Mouse (Mus musculus) forebrain, postnatal 0 days (tissue): ENCODE results near the gene Gm3646. TPM values are rescaled to one million over a fixed set of nuclear protein-coding genes. Genes with fewer than 3 reads are reported as not detected.
A peak's percentile ranks its signal among the peaks of the same experiment; 100 is the strongest.

Source experiments
- ATAC-seq: fragments of 200-750 bp; cut with Nextera tagmentation; 2 replicates; pipeline ENCODE4 v1.8.0; 2017; ENCODE audit warnings: mild to moderate bottlenecking, moderate library complexity
- DNase-seq: peaks from one replicate; pipeline ENCODE4 v3.0.0-alpha.2; 2015
- H3K27ac ChIP-seq: fragments of 300-500 bp; sonication (generic); 2 replicates; pipeline ENCODE4 v1.5.1; 2014; ENCODE audit warnings: low read depth, mild to moderate bottlenecking, antibody characterized with exemption, low read length, moderate library complexity, mixed read lengths
- H3K27me3 ChIP-seq: fragments of 300-500 bp; sonication (generic); 2 replicates; pipeline ENCODE4 v1.6.1; 2014; ENCODE audit warnings: mild to moderate bottlenecking, low read length, mixed read lengths; ENCODE audit not compliant: insufficient read depth
- H3K36me3 ChIP-seq: fragments of 300-500 bp; sonication (generic); 2 replicates; pipeline ENCODE4 v1.6.1; 2014; ENCODE audit warnings: mild to moderate bottlenecking, moderate library complexity; ENCODE audit not compliant: insufficient read depth
- H3K4me1 ChIP-seq: fragments of 300-500 bp; sonication (generic); 2 replicates; pipeline ENCODE4 v1.6.1; 2014; ENCODE audit warnings: antibody characterized with exemption; ENCODE audit not compliant: insufficient read depth
- H3K4me2 ChIP-seq: fragments of 300-500 bp; sonication (generic); 2 replicates; pipeline ENCODE4 v1.6.1; 2014; ENCODE audit warnings: low read depth, mild to moderate bottlenecking, moderate library complexity
- H3K4me3 ChIP-seq: fragments of 300-500 bp; sonication (generic); 2 replicates; pipeline ENCODE4 v1.5.1; 2014; ENCODE audit warnings: low read depth, low read length, mixed read lengths
- H3K9ac ChIP-seq: fragments of 300-500 bp; sonication (generic); 2 replicates; pipeline ENCODE4 v1.6.1; 2014; ENCODE audit warnings: mild to moderate bottlenecking
- H3K9me3 ChIP-seq: fragments of 300-500 bp; sonication (generic); 2 replicates; pipeline ENCODE4 v1.6.1; 2016; ENCODE audit warnings: low read length
- CTCF ChIP-seq: sonication (generic); IDR thresholded peaks from 2 replicates; pipeline ENCODE4 v1.5.1; 2016; ENCODE audit warnings: antibody characterized with exemption, control low read depth, low read depth
- WGBS: fragments of 180-500 bp; shearing (Covaris S2); extraction: QIAGEN DNeasy Blood & Tissue Kit; methylation state at CpG from one replicate; pipeline ENCODE4 v1.1.7; 2014; 5-methylcytosine and 5-hydroxymethylcytosine counted together
- polyA plus RNA-seq: library from polyadenylated mRNA; unstranded; fragments of >200 nt; fragmentation: Nextera tagmentation; extraction: Ambion mirVana; gene quantifications from 2 replicates; pipeline ENCODE4 v1.2.1, GENCODE M21; 2015
- total RNA-seq: library from RNA; depleted of rRNA; stranded (reverse); fragments of >200 nt; gene quantifications from 2 replicates; pipeline ENCODE4 v1.2.3, GENCODE M21; 2014

Gm3646 gene
- total and polyA plus RNA-seq, 2 experiments from 2014 or later: not detected

DNA sequence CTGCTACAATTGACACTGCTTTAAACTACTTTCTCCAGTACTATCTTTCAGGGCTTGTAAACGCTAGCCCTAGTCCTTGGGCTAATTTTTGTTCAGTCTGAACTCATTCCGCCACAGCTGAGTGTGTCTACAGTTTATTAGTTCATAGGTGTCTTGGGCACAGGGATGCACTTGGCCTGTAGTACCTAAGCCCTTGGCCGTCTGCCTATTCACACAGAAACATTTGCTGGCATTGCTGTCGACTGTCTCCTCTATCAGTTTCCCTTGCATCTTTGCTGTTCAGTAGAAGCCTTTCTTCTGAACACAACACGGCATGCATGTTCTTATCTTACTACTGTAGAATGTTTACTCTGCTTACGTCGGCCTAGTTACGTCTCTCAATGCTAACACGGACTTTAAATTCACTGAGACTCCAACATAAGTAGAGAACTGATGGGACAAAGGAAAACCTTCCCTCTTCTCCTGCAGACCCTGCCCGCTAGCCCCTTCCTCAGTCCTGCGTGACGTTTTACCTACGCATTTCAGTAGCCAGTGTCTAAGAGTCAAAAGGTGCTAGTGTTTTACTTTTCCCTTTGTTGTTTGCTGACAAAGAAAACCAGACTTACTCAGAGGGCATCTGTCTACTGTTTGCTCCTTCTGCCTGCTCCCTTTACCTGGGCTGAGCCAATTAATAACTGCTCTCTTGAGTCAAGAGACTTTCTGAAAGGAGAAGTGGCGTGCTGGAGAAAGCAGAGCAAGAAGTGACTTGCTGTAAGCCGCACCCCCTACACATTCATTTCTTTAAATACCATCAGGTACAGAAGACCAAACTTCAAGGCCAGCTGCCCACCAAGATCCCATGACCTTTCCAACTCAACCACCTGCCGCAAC lies 25.8 kb downstream of the Gm3646 start:
- 85% methylated on average over 16 of the region's 16 CpGs for WGBS
- DNase-seq: no peak

GRCm38 (mm10) chr1:39773991-39774729 lies 31.0 kb downstream of the Gm3646 start:
- Histone ChIP-seq H3K9ac (no peak overlapping the region), H3K4me2 (no peak overlapping the region), H3K27me3 (no peaks in the 10 kb centered on the region), H3K4me3 (no peak overlapping the region), H3K4me1 (no peaks in the 10 kb centered on the region; the same call in 1 of the 2 replicates), H3K27ac (peak overlapping the region; percentile 45; the same call in 1 of the 2 replicates), H3K36me3 (no peaks in the 10 kb centered on the region), H3K9me3 (no peaks in the 10 kb centered on the region)
- peak; percentile 81 for ATAC-seq
- WGBS: 52% methylated on average over 14 of the region's 14 CpGs
- peak; percentile 65 for DNase-seq
- TF ChIP-seq CTCF: no peak

More for the DNA sequence above, 25.8 kb downstream of the Gm3646 start:
- Histone ChIP-seq H3K9ac (no peak overlapping the region), H3K4me1 (no peaks in the 10 kb centered on the region; the same call in 1 of the 2 replicates), H3K36me3 (no peaks in the 10 kb centered on the region), H3K9me3 (no peaks in the 10 kb centered on the region), H3K4me3 (no peak overlapping the region), H3K27ac (no peak overlapping the region), H3K4me2 (no peak overlapping the region), H3K27me3 (no peaks in the 10 kb centered on the region)
- no peak for ATAC-seq
- no peak for TF ChIP-seq CTCF

GRCm38 (mm10) chr1:39773551-39773950 lies 31.6 kb downstream of the Gm3646 start:
- Histone ChIP-seq H3K4me2 (no peak overlapping the region), H3K9ac (no peak overlapping the region), H3K4me3 (no peak overlapping the region), H3K9me3 (no peaks in the 10 kb centered on the region), H3K27ac (no peak overlapping the region), H3K4me1 (no peaks in the 10 kb centered on the region; the same call in 1 of the 2 replicates), H3K27me3 (no peaks in the 10 kb centered on the region), H3K36me3 (no peaks in the 10 kb centered on the region)
- DNase-seq (no peak), ATAC-seq (no peak)
- no peak for TF ChIP-seq CTCF
- 60% methylated on average over 5 of the region's 5 CpGs for WGBS

- Histone ChIP-seq H3K27me3 (no peaks in the 10 kb centered on the region), H3K36me3 (no peaks in the 10 kb centered on the region), H3K9ac (no peak overlapping the region), H3K4me1 (no peaks in the 10 kb centered on the region; the same call in 1 of the 2 replicates), H3K27ac (no peak overlapping the region), H3K4me2 (no peak overlapping the region), H3K9me3 (no peaks in the 10 kb centered on the region), H3K4me3 (no peak overlapping the region)
- ATAC-seq (0 out of 2 replicates have a peak, but pooled peaks have one; percentile 14), DNase-seq (no peak)
- no peak for TF ChIP-seq CTCF
- 45% methylated on average over 3 of the region's 3 CpGs for WGBS
Observed at GRCm38 (mm10) chr1:39772401-39773095, 32.6 kb downstream of the Gm3646 start.

DNA sequence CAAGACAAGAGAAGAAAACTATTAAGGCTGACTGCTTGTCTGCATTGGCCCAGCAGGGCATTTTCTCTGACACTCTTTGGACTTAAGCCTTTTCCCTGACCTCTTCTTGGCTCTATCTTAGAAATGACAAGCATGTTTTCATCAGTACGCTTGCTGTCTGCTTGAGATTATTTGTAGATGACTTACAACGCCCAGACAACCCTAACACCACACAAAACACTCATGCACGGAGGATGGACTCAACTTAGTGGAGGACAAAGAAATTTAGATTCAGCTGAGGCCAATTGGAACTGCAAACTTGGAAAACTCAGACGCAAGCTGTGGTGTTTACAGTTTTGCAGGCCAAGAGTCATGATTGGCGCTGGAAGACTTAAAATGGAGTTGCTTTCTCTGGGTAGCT lies 34.7 kb downstream of the Gm3646 start:
- Histone ChIP-seq H3K27me3 (no peaks in the 10 kb centered on the region), H3K4me2 (no peak overlapping the region), H3K27ac (no peak overlapping the region), H3K36me3 (no peaks in the 10 kb centered on the region), H3K4me1 (no peaks in the 10 kb centered on the region; the same call in 1 of the 2 replicates), H3K9ac (no peak overlapping the region), H3K9me3 (no peaks in the 10 kb centered on the region), H3K4me3 (no peak overlapping the region)
- 0 out of 2 replicates have a peak, but pooled peaks have one; percentile 32 for ATAC-seq
- no peak for TF ChIP-seq CTCF
- no peak for DNase-seq
- WGBS: 60% methylated on average over 5 of the region's 5 CpGs

DNA sequence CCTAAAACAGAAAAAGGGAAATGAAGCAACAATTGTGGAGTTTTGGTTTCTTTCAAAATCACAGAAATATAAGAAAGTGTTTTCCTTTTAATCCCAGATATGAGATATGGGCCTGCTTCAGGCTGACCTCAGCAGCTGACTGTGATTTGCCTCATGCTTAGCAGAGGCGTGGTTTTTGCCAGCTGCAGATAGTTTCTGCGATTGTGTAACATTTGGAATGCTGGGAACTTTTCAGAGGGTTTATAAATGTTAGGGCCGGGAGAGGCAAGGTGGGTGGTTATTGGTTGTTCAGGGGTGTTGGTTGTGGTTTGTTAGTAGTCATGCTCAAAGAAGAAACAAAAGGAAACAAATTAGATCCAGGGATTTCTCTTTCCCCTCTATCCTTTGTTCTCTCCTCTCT lies 37.1 kb downstream of the Gm3646 start:
- Histone ChIP-seq H3K4me2 (no peak overlapping the region), H3K9me3 (no peaks in the 10 kb centered on the region), H3K4me3 (no peak overlapping the region), H3K4me1 (no peaks in the 10 kb centered on the region), H3K27ac (no peak overlapping the region), H3K27me3 (no peaks in the 10 kb centered on the region), H3K9ac (no peak overlapping the region), H3K36me3 (no peaks in the 10 kb centered on the region)
- no peak for ATAC-seq
- TF ChIP-seq CTCF: no peak
- DNase-seq: no peak
- 91% methylated on average over 3 of the region's 3 CpGs for WGBS
